Mouse (Mus musculus): ENCODE data around the gene Wdr70.

The Wdr70 gene

DNA sequence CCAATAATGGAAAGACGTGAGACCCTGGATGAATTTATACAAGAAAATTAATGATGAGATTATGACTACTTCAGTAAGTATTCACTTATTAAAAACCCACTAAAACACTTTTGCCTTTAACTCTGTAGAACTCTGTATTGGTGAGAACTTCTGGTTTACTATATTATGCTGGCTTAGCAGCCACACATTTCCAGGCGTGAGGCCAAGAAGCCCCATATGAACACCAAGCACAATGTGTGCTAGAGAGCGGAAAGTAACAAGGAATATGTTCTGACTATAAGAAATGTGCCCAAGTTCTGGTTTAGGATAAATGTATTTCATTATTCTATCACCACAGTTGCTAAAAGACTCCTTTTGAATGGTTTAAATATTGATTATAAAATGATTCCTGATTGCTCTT is 68.4 kb downstream of the Wdr70 start:
- no peak for DNase-seq (ENCODE audit: low spot score)

DNA sequence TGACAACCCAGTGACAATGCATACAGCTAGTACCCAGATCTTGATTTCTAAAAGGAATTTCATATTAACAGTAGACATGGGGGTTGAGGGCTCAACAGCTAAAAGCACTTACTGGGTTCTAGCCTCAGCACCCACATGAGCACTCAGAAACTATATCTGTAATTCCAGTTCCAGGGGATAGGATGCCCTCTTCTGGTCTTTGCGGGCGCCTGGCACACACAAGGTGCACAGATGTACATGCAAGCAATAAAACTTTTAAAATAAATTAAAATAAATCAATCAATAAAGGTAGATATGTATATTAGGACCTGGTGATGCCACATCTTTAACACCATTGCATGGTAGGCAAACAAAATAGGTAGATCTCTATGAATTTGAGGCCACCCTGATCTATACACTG is 71.5 kb downstream of the Wdr70 start:
- DNase-seq (ENCODE audit: low spot score) = peak; percentile 12

DNA sequence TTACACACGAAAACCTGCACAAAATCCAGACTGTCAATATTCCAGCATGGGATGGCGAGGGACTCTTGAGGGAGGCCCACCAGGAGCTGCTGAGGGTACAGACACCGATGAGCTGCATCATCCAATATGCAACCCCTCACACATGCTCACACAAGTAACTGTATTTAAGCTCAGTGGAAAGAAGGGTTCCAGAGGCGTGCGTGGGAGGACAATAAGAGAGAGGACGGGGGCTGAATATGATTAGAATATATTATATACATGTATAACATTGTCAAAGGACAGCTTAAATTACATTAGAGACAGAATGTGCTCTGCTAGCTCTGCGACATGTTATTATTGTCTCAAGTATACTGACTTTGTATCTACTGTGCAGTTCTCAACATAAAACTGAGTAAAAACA is 87.6 kb downstream of the Wdr70 start:
- DNase-seq (ENCODE audit: low spot score) = no peak

DNA sequence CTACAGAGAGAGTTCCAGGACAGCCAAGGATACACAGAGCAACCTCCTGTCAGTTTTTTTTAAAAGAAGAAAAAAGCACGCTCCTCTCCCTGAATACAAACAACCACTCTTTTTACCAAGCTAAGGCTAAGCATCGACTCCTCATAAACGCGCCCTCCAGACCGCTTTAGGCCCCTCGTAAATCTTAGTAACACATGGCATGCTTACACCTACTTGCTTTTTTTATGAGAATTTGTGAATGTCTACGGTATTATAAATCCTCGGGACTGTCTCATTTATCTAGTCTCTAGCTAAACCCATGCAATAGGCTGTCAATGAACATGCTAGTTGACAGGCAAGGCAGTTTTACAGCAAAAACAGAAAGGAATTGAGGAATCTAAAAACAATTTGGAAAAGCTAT is 91.6 kb downstream of the Wdr70 start:
- no peak for DNase-seq (ENCODE audit: low spot score)

DNA sequence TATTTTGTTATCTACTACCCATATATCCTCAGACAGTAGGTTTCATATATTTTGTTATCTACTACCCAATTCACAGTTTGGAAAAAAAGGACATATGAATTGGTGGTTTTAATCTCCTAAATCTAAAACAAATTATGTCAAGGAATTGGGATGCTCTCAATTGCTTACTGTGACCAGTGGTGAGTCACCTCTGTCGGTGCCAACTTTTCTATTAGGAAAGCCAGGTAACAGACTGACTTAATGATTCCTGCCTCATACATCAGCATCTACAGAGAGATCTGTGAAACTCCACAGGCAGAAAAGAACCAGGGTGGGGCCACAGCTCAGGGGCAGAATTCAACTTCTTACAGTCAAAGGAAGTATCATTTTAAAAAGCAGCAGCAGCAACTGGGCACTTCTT is 93.0 kb downstream of the Wdr70 start:
- no peak for DNase-seq (ENCODE audit: low spot score)

DNA sequence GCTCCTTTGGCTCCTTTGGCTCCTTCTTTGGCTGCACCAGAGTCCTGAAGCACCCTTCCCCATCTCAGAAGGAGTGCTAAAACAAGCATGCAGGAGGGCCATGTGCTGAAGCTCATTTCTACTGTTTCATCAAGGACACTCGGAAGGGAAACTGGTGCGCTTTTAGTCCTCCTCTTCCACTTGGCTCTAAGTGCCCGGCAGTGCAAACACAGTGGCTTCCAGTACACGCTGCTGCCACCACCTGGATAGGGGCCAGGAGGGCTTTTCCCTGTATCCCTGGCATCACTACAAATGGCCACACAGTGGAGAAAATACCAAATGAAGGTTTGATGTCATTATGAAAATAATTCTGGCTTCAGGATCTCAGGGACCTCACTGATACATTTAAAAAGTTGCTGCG is 93.5 kb downstream of the Wdr70 start:
- DNase-seq (ENCODE audit: low spot score) = peak; percentile 15

DNA sequence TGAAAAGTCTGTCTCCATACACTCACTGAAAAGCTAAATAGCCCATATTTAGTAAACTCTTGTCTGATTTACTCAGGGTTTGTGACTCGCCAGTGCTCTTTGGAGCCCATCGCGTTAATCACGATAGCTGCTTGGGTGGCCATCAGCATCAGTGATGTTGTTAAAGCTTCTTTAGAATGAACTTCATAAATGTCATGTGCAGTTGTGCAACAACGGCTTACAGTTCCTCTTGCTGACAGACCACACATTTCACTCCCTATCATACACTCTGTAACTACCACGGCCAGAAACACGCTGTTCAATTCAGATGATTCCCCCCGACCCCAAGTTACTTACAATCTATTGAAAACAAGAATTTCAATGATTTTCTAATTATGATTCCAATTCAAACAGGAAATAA is 95.2 kb downstream of the Wdr70 start:
- DNase-seq (ENCODE audit: low spot score) = no peak

DNA sequence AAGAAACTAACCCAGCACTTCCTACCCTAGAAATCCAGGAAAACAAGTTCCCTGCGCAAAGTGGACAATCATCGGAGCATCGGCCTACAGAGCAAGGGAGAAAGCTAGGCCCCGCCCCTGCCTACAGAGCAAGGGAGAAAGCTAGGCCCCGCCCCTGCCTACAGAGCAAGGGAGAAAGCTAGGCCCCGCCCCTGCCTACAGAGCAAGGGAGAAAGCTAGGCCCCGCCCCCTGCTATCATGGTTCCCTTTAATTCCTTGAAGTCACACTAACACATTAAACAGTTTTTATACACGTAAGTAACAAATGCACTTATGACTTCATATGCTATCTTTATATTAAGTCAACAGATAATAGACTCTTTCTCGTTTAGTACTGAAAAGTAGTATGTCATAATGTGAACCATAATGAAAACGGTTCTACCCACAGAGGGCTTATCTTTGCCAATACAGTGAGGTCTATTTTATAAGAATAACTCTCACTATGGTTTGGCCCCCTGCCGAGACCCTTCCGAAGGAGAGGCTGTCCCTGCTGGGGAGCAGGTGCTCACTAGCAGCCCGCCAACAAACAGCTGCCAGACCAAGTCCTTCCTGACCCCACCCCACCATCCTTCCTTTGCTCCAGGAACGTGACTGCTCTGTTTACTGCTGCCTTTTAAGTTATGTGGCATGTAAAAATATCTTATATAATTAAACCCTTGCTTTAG is 100.0 kb downstream of the Wdr70 start:
- no peak for DNase-seq (ENCODE audit: low spot score)

DNA sequence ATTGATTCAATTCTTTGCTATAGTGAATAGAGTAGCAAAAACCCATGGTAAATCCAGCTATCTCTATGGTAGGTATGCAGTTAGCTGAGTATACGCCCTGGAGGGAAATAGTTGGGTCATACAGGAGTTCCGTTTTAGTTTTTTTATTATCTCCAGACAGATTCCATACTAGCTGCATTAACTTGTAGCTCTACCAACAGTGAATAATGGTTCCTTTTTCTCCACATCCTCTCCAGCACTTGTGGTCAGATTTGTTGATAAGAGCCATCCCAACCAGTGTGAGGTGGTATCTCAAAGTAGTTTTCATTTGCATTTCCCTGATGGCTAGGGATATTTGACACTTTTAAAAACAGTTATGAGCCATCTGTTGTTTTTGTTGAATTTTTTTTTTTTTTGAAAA is 100.9 kb downstream of the Wdr70 start:
- DNase-seq (ENCODE audit: low spot score) = no peak

DNA sequence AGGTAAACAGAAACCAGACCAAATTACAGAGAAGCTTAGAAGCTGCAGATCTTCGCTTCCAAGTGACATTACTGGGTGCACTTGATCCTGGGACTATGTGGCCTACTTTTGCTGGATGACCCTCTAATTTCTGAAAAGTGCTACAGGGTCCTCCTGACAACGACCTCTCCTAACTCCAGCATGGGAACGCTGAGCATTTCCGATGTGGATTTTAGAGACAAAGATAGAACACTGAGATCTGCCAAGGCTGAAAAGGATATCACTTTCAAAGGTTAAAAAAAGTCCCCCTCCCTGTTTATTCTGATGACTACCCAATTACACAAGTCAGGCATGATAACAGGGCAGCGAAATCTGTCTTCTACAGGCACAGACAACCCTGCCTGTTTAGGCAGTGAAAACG is 105.3 kb downstream of the Wdr70 start:
- no peak for DNase-seq (ENCODE audit: low spot score)

DNA sequence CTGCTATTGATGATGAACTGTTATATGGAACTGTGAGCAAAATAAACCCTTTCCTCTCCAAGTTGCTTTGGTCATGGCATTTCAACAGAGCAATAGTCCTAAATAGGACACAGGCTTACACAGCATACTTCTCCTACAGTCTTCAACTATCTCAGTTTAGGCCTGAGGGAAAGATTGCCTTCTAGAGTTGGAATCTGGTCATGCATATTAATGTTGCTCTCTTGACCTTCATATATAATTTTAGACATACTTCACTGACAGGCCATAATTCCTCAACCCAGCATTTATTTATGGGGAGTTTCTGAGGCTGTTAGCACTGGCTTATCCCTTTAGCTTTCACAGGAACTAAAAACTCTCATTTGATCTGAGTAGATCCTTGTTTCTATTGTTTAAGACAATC is 108.9 kb downstream of the Wdr70 start:
- no peak for DNase-seq (ENCODE audit: low spot score)

DNA sequence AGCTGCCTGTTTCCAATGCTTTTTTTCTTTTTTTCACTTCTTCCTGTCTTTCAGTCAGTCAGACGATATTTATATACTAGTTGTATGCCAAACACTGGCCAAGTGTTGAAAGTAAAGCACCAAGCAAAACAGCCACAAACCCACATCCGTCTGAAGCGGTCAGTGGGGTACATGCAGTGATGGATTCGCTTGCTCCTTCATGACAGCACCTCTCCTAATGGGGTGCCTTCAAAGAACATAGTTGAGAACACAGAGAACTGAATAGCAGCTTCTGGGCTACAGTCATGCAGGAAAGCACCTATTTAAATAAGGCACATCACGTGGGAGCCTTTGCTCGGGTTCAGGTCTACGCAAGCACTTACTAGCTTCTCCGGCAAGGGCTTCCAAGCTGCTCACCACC is 111.6 kb downstream of the Wdr70 start:
- no peak for DNase-seq (ENCODE audit: low spot score)

DNA sequence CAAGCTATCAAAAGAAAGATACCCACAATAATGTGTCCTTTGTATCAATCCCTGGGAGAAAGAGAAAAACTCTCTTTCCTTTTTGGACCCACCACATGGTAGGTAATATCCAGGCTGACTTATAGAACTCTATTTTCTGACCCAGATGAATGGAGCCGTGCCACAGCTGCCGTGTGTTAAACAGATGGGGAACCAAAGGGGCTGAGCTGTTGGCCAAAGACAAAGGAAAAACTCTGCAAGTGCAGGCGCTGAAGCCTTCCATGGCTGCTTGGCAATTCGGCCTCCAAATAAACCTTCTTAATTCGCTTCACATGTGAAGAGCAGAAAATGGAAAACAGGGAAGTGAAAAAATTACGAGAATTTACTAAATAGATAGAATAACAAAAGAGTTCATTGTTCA is 112.7 kb downstream of the Wdr70 start:
- no peak for DNase-seq (ENCODE audit: low spot score)

DNA sequence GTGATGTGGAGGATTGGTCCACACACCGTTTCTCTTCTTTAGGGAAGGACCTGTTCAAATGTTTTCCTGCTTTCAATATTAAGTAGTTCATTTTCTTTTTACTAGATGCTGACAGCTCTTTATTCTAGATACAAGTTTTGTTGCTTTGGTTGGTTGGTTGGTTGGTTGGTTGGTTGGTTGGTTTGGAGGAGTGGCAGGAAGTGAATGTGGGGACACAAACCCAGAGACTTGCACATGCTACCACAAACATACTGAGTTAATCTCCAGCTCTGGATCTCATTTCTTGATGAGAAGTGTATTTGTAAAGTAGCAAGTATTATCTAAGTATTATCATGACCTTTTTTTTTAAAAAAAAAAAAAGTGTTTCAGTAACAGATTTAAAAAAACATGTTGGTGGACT is 120.4 kb downstream of the Wdr70 start:
- no peak for DNase-seq (ENCODE audit: low spot score)

DNA sequence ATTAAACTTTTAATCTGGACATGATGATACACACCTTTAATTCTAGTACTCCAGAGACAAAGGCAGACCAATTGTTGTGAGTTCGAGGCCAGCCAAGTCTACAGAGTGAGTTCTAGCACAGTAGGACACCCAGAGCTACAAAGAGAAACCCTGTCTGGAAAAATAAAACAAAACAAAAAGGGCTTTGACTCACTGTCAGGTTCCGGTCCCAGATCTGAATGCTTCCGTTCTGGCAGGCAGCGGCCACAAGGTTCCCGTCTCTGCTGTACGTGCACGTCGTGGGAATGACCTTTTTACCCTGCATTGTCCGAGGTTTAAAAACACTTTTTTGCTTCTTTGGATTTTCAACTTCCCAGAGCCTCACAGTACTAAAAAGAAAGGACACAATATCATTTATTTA is 122.2 kb downstream of the Wdr70 start:
- no peak for DNase-seq (ENCODE audit: low spot score)

DNA sequence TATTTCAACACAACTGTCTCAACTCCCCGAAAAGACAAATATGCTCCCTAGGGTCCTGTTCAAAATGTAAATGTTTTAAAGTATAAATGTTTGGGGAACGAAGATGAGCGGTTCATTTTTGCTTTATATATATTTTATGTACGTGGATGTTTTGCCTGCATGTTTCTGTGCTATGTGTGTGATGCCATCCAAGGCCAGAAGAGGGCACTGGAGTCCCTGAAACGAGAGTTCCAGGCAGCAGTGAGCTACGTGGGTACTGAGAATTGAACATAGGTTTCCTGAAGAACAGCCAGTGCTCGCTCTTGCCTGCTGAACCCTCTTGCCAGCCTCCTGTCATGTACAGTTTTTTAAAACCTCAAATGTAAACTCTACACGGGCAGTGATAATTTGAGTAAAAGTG is 124.6 kb downstream of the Wdr70 start:
- no peak for DNase-seq (ENCODE audit: low spot score)

DNA sequence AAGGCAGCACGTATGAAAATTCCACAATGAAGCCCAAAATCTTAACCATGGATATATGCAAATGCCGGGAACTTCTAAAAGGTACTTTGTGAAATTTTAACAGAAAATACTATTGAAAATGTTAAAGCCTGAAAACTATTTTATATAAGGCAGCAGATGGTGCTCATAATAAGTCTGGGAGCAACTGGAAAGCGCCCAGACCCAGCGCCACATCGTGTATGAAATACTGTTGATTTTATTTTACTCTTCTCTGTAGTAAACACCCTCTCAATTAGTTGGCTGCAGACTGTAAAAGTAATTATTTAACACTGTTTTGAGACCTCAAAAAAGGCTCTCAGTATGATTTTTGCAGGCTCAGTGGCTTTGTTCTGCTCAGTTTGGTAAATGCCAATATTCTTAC is 126.5 kb downstream of the Wdr70 start:
- no peak for DNase-seq (ENCODE audit: low spot score)

DNA sequence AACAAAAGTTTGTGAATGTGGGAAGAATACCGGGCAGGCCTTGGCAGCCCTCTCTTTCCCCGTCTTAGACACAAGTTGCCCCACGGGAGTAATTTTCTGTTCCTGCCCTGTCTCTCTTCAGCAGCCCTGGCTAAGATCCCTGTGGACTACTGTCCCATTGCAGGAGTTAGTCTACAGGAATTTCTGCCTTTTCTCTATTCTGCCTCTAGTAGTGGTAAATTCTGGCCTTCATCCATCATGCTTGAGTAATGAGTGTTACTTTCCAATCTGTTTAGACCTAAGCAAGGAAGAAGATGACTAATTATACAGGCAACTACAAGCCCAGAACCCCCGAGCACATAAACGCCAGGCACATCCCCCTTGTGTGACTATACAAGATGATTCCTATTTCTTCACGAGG is 136.2 kb downstream of the Wdr70 start:
- DNase-seq (ENCODE audit: low spot score) = peak; percentile 88

DNA sequence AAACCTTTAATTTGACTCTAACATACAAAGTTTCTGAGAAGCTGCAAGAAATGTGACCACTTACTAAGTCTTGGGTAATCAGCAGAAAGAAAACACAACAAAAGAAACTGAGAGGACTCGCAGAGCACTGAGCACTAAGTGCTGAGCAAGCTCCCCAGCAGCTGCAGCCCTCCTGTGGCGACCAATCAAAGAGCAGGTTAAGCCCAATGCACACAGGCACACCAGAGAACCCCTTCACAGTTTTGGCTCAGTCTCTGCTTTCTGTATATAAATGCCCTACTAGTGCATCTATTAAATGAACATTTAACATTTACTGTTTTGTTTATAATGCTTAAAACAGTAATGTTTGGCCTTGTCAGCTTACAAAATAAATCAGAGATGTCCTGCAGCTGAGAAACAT is 137.5 kb downstream of the Wdr70 start:
- DNase-seq (ENCODE audit: low spot score) = no peak

DNA sequence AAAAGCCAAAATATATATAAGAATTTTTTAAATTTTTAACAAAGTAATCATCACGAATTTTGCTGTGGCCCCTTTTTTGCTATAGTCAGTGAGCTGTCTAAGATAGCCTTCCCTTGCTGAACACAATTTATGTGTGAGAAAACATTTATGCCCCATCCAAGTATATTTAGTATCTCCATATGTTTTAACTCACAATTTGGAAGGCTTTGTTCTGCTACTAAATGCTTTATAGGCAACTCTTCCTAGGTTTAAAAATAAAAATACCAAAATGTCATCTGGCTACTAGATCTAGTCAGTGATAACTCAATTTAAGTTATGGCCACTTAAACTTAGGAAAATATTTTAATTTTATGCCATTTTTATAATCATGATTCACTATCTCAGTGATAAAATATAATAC is 142.1 kb downstream of the Wdr70 start:
- DNase-seq (ENCODE audit: low spot score) = no peak

DNA sequence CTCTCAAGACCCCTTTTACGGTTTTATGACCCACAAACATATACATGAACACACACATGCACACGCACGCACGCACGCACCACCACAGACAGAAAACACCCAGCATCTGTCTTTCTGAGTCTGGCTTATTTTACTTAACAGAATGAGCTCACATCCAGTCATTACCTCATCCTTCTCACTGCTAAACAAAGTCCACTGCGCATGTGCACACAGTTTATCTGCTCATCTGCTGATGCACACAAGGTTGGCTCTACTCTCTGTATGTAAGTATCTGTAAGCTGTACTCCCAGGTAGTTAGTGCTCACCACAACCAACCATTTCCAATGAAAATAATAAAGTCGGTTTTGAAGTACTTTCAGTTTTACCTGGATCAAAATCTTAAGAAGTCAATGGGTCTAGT is 148.4 kb downstream of the Wdr70 start:
- no peak for DNase-seq (ENCODE audit: low spot score)

DNA sequence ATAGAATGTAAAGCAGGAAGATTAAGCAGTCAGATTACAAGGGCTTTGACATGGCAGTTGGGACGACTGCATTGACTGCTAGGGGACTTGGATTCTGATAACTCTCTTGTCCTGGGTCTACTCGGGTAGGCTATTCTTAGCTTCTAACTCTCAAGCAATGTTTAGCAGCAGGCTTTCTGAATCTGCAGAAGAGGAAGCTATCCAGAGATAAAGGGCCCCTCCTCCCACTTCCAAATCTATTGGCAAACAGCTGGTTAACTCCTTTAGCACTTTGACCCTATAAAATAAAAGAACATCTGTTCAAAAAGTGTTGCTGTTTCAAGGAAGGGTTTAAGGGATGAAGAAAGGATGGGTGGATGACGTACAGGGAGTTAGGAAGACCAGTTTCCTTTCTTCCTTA is 157.3 kb downstream of the Wdr70 start:
- DNase-seq (ENCODE audit: low spot score) = no peak

DNA sequence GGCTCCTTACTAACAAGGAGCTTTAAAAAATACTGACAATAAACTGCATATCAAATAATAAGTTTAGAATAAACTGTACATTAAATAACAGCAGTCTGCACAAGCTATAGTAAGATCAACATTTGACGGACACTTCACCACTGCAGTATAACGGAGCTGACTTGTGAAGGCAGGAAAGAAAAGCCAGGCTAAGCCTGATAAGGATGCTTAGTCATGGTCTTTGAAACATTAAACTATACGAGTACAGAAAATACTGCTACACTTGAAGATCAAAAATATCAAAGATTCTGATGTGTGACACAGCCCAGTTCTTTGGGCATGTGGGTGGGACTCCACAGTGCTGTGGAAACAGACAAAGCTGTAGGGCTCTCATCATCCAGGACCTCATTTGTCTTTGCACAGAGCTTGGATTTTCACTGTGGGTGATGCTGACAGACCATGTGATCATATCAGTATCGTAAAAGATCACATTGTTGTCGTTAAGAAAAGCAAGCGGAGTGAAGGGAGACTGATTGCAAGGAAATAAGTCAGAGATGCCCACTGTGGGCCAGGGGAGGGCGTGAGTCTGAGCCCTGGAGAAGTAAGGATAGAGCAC is 163.3 kb downstream of the Wdr70 start:
- no peak for DNase-seq (ENCODE audit: low spot score)

DNA sequence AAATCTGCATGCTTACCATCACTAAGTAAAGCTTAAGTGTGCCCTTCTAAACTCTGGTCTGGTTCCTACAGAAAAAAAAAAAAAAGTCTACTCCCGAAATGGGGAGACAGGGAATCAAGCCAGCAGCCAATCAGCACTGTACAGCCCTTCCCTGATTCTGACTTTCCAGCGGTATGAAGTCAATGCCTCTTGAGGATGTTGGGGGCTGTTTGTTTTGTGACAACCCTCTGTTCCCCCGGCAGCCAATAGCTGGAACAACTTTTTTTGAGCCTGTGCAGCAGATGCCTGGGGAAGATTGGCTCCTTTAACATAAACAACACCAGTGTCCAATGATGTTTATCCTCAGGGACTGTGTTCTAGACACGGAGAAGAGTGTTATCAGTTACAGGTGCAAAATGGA is 164.4 kb downstream of the Wdr70 start:
- DNase-seq (ENCODE audit: low spot score) = no peak
